Mouse (Mus musculus) adrenal gland, postnatal 36 days (tissue): ENCODE measurements at regions not wholly inside any gene's neighbourhood (a gene's known extent, or its start where the extent isn't known, plus 50 kb on each side); places are given as distances from the start of the nearest gene placed in this dataset.

Source experiments
- DNase-seq, 2 experiments: peaks; one replicate each; pipeline ENCODE4 v3.0.0; 2021; ENCODE audit warnings: mixed read lengths in 1 of 2

DNA sequence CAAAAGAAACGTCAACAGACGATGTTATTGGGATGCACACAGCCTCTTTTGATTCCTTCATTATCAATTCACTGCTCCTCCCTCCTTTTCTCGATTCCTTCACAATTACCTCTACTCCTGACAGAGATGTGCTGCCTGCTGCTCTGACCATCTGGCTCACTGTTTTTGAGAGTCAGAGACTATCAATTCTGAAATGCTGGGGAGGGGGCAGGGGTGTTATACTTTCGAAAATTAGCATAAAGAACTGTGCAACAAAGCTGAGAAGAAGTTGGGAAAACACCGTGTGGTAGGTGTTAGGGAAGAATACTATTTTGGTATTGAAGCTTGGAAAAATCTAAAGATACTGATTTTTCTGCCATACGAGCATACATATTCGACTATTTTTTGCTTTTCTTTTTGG is 96.4 kb downstream of the Nedd1 start:
- DNase-seq: no peak

DNA sequence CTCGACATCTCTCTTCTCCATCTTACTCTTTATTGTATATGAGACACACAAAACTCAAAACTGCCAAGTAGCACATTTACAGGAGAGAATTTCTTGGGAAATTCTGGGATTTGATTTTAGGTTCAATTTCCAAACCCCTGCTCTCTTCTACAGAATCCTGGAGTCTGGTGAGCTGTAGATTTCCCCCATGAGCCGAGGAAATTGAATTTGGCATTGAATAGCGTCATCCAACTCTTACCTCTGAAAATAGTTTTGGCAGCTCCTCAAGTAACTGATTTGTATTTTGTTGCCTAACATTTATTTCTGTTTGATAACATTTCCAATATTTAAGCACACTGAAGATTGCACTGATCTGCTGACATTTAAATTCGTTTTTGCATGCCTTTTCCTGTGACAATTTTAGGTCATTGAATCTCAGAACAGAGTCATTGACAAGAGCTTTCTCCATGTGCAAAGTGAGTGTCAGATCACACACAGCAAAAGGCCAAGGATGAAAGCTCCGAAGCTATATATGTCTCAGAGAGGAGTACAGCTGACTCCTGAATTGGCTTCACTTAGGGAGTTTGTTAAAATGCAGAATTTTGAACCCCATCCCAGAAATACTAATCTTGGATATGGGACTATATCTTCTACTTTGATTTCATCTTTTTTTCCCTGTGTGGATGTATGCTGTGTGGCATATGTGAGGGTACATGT is 106.4 kb downstream of the Nedd1 start:
- no peak for DNase-seq

DNA sequence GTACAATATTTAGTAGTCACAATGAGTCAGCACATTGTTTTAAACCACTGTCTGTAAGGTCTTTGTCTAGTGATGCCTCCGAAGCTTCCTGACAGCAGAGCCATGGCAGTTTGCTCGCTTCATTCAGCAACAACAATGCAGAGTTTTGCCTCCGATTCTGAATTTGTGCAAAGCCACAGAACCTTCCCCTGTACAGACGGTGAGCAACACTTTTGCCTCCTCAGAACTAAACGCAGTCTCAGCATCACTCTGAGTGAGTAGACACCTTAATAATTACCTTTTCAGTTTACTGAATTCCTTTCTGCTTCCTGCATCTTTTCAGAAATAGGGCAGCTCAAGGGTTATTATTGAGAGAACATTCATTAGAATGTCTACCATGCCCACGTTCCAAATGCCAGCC is 107.9 kb downstream of the Nedd1 start:
- DNase-seq: no peak

DNA sequence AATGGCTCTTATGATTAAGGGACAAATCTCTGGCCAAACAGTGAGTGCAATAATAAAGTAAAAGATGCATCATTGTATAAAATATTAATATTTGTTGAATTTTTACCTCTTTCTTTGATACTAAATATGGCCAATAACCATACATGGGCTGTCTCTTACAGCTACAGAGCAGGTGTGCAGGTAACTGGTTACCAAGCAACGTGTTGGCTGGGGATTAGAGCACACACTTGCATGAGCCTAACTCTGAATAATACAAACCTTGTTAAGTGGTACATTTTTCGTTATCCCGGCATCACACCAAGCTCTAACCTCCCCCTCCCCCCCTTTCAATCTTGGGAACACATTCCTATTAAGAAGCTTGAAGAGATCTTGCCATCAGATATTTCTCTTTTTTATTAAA is 111.2 kb downstream of the Nedd1 start:
- no peak for DNase-seq

DNA sequence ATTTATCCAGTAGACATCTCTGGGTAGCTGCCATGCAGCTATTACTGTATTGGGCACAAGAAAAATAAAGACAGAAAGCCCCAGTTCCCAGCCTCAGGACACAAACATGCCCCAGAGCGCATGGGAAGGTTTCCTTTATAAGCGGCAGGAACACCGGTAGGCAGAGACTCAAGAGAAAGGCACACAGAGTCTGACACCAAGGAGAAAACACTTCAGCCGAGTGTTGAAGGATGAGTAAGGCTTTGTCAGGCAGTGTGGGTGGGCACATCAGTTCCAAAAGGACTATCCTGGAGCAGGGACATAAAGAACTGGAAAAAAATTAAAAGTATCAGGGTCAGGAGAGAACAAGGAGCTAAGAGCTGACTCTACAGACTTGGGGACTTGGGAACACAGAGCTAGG is 115.5 kb downstream of the Nedd1 start:
- no peak for DNase-seq

DNA sequence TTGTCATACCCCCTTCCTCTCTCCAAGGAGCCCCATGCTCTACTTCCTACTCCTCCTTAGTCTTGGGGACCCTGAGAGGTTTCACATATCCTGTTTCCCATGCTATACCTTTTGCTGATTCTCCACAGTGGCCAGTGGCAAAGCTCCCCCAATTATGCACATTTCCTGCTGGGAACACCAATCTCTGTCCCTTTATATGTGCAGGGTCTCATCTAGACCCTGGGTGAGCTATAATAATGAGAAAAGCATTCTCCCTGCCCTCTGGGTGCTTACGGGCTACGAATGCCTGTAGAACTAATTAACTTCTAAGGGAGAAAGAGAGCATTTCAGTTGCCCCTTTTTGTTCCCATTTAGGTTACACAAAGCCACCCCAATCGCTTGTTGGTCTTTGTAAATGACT is 116.6 kb downstream of the Nedd1 start:
- DNase-seq: no peak

DNA sequence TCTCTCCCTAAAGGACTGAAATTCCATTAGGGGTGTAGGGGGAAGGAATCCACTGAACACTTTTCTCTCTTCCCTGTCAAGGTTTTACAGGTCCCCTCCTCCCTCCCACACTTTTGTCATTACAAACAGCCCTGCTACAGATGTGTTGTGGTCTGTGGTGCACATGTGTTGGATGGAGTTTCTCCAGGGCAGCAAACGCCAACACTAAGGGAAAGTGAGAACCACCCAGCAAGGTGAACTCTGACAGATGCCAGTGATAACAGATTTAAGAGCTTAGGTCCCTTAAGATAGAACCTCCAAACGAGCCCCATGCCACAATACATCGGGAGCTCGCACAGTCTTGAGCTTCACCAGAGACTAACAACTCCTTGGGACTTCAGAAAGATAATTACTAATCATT is 122.1 kb downstream of the Nedd1 start:
- DNase-seq: no peak

DNA sequence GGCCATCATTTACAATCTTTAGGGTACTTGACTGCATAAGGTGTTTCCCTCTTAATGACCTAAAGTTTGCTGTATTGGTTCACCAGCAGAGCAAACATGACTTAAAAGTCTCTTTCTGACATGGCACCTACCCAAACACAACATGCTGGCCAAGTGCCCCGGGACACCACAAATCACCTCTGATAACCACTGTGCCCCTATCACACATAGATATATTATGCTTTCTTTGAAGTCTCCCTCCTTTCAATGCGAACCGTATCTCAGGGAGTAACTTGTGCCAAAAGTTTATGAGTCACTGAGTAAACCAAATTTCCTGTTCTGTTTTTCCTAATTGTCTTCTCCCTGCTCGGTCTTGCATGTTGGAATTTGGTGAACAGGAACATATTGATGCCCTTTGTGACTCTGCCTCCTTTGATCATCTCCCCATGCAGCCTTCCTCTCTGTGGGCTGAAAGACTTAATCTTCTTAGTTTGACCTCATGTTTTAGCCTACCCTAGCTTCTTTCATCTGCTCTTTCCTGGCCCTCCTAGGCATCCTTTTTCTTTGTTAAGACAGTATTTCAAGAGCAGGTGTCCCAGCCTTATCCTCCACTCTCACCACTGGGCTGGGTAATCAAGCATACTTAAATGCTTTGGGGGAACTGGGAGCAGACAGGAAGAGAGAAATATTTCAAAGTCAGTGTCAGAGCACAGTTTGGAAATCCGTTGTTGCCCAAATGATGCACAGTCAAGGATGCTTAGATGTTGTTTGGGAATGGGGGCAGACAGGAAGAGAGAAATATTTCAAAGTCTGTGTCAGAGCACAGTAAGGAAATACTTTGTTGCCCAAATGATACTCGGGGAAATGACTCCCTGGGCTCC is 126.5 kb downstream of the Nedd1 start:
- DNase-seq: peak; percentile 12 to 24

DNA sequence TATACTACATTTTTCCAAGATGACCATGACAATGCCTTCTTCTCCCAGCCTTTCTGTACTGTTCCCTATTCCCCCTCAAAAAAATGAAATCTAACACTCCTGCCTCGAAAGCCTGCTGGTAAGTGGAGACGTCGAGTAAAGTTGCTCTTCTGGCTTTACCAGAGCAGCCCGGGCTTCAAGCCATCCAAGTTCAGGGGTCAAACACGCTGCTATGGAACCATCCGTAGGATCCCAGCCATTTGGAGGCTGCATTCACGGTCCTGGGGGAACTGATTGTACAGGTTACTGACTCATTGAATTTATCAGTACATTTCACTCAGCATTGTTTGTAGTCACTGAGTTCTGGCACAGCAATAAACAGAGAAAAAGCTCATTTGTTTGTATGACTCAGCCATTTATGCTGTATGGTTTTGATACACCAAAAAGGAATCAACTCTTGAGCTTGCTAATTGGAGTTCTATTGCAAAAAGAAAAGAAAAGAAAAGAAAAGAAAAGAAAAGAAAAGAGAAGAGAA is 128.2 kb downstream of the Nedd1 start:
- no peak for DNase-seq

DNA sequence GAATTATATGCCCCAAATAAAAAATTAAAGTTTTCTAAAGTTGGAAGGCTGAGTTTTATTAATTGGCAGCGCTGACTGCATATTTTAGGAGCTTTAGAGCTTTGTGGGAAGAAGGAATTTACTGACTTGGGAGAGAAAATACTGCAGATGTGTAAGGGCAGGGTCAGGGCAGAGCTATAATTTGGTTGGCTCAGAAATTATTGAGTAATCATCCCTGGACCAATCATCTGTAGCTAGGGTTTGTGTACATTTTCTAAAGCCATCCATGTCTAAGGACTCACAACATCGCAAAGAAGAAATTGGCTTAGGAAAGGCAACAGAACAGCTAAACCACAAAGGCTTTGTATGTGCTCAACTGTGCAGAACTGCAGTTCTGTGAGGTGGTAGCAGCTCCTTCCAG is 143.3 kb downstream of the Nedd1 start:
- no peak for DNase-seq

DNA sequence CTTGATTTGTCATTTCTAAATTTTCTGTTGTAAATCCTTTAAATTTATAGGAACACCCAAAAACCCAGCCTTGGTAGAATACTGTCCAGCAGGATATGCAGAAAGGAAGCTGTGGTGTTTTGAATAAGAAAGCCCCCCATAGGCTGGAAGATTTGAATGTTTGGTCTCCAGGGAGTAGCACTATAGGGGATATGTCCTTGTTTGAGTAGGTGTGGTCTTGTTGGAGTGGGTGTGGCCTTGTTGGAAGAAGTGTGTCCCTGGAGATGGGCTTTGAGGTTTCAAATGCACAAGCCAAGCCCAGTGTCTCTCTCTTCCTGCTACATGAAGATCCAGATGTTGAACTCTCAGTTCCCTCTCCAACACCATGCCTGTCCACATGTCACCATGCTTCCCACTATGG is 151.7 kb downstream of the Nedd1 start:
- no peak for DNase-seq

DNA sequence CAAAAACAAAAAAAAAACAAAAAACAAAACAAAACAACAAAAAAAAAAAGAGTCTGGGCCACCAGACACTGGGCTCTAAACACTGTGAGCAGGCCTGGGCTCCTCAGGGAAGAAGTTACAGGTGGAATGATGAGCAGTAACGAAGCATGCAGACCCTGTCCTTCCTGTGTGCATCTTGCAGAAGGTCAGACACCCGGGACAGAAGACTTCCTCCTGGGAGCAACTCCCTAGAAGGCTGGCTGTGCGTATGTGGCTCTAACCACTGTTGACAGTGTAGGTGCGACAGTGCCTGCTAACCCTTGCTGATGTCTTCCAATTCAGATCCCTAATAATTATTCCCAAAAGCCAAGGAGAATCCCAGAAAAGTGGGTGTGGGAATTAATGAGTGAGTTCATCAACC is 164.8 kb downstream of the Nedd1 start:
- no peak for DNase-seq

DNA sequence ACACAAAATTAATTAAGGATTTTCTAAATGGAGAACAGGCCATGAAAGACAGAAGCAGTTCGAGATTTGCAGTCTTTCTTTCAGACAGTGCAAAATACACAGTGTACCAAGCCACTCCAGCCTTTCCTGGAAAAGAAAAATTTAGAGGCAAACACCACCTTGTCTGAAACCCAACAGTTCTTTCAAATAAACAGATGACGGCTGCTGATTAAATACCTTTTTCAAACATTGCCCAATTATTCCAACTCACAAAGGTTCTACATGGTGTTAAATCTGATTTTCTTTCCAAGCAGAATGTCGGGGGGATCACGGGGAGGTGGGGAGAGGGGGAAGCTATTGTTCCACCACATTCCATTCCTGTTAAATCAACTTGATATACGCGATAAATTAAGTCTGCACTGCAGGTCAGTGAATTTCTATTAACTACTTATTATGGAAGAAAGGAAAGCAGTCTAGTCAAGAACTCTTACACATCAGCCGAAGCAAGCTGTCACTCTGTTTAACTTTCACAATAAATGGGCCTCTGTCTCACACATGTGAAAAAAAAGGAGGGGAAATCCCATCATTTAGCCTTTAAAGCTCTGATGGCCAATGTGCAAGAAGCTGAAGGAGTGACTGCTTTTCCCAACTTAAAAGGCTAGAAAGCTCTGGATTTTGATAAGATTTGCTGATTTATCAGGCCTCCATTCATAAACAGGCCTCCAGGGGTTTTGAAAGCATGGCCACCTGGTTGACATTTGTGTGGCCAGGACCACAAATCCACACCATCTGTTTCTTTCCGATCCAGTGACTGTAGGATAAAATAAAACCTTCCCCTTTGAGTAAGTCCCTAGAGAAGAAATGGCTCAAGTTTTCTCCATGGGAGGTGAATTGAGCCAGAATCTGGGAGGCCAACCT is 165.4 kb downstream of the Nedd1 start:
- DNase-seq: no peak

DNA sequence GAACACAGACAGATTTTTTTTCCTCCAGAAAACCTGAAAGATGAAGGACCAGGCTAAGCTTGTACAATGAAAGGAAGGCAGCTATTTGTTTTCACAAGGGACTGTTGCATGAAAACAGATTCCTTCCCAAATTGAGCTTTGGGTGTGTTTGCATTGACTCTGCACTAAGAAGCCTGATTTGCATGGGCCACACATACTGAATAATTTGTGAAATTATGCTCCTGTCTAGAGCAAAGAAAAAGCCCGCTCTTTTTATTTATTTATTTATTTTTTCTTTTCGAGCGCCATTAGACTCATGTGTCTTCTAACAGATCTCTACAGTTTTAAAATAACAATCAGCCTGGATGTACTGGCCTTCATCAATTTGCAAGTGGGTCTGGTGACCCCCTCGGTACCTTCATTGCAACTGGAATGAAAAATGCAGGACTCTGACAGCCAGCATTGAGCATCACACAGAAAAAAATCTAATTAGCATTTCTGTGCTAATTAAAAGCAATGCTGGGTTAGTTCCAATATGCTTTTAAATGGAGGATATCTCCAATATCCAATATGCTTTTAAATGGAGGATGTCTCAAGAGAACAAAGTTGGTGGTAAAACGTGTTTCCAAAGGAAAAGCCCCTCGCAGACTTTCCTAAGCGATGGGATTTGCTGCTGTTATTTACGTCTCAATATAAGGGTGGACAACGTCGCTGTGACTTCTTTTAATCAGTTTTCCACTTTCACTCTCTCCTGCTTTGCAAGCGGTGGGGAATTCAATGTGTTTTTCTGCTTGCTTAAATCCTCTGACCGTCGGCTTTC is 166.3 kb downstream of the Nedd1 start:
- DNase-seq: no peak

DNA sequence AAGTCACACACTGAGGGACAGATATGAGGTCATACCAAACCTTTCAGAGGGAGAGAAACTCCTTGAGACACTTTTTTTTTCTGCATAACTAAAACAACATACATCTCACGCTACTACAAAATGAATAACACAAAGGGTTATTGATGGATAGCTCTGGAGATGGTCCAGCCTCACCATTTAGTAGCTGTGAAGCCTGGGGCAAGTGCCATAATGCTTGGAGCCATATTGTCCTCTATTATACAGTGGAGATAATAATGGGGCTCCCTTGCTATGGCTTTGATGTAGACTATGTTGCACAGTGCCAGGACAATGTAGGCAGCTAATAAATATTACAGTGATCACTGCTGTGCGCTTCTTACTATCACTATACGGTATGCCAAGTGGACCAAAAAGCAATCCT is 168.3 kb downstream of the Nedd1 start:
- no peak for DNase-seq

DNA sequence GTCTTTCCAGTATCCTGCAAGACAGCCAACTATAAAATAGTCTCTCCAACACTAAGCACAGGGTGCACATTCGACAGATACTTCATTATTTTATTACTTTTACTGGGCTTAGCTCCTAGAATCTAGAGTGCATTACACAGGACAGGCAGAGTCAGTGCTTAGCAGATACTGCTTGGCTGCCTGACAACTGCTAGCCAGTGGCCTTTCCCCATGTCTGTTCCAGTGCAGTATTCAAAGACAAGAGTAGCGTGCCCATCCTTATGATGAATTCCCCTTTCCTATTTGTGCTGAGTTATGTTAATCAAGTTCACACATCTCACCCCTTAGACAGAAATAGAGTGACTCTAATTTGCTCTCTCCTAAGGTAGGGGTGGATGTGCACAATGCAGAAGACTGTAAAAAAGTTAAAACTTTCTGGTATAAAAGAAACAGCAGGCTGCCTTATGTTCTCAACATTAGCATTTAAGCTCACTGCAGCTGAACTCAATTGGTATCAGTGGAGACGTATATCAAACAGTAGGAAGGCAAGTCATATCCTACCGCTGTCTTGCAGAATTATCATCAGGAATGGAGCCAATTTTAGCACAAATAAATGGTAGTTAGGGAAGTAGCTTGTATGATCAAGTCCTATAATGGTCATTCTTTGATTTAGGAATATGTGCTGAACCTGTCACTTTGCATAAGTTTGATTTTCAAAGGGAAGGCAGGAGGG is 173.2 kb downstream of the Nedd1 start:
- no peak for DNase-seq

DNA sequence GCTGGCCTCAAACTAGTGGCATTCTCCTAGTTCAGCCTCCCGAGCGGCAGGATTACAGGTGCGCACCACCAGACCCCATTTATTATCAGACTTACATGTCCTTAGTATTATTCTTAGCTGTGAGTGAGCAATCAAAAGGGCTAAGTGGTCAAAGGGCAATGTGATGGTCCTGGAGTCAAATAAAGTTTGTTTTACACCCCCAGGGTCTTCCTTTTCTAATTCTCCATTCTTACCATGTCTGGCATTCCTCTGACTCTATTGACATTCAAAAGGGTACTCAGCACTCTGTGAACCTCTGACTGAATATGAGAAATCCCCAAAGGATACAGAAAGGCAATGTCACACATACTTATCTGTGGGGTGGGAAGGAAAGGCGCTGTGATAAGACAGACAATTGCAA is 183.8 kb downstream of the Nedd1 start:
- no peak for DNase-seq

DNA sequence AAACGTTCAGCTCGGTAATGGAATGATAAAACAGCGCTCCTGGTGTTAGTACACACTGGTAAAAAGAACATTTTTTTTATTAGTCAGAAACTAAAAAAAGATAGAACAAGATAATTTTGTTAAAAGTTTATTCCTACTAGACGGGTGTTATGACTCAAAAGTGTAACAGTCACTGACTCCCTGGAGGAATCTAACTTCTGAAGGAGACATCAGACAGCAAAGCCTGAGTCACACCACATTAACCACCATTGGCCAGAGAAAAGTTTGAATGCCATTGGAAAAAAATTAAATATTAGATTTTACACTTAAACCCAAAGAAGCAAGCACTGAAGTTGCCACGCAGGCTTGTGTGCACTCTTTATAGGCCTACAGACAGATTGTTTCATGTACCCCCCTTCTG is 205.3 kb downstream of the Nedd1 start:
- no peak for DNase-seq

DNA sequence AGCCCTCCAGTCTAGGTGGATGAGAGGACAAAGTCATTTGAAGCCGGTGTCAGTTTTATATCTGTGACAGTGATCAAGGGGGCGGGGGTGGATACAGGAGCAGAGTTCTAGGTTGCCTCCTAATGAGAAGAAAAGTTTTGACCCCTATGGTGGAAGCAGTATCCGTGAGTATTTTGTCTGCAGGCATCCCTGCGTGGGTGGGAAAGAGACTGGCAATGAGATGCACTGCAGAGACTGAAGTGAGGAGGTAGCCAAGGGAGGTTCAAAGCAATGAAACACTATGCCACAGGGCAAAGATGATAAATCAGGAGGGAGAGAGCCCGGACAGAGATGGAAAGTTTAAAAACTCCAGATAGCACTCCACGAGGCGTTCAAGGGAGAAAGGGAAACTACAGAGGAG is 210.5 kb downstream of the Nedd1 start:
- no peak for DNase-seq

DNA sequence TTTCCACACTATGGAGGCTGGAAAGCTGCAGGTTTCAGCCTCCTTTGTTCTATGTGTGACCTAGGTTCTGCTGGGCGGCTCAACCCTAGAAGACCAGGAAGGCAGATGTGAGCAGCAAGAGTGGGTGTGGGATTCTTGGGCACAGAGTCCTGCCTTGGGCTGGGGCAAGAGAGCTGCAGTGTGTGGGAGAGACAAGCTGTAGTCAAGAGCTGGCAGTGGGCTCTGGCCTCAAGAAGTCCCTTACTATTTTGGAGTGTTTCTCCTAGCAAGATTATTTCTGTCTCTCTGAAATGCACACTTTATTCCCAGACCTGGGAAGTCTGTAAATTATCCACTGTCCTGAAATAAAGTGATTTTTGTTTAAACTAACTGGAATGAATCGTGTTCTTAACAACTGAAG is 211.5 kb downstream of the Nedd1 start:
- DNase-seq: no peak

DNA sequence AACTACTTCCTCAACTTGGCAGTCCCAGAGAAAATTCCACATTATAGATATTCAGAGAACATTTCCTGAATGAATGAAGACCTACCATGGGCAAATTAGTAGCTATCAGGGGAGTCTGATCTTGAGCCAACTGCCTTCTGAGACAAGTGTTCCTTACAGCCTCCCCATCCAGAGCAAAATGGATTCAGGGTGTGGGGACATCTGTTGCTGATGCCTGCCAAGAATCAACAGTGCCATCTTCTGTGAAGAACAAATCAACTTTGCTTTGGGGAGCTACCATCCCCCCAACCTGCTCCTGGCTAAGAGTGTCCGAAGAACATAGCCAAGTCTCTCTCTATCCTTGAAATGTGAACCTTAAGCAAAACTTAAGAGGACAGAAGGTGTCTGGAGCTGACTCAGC is 217.9 kb downstream of the Nedd1 start:
- no peak for DNase-seq
